Comparison of ENCODE assay signal across 8 mouse cellular contexts in the genomic region with DNA sequence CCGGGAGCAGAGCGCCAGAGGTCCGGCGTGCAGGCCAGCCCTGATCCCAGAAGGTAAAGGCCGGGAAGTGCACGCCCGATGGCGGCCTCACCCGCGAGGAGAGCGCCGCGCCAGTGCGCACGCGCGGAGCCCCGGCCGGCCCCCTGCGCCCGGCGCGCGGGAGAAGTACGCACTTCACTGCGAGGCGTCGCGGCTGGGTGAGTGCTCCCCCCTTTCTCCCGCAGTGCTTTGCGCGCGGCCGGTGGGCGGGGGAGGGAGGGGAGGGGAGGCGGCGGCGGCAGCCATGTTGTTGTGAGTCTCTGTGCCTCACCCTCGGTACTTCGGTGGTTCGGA. TPM values are rescaled to one million over a fixed set of nuclear protein-coding genes. Genes with fewer than 3 reads are reported as not detected.
DNase-seq lines count a peak whose midpoint lies in the region; ATAC-seq and TF ChIP-seq lines count a peak whose summit lies in the region.

A gene (plus strand): TSS at position 161 of the 333 bp plus-strand sequence.

- TF ChIP-seq POLR2A in bone marrow macrophage, adult 2 months (IDR thresholded peaks at IDR 0.05; ENCODE audit: borderline replicate concordance, low read depth, low read length), result no peak
- peak; percentile 91 for TF ChIP-seq POLR2A in embryonic fibroblast, embryonic 13.5 days (IDR thresholded peaks at IDR 0.05; ENCODE audit: low read depth, low read length)

- peak within 1 kb of the TSS; percentile 70 for H3K4me2 ChIP-seq in kidney, embryonic 15.5 days

- DNase-seq in A20 (ENCODE audit: low read depth, low spot score) (peak; percentile 94), liver (peak; percentile 96)
- DNase-seq in heart, embryonic 10.5 days (ENCODE audit: low spot score), result peak; percentile 96
- peak; percentile 93 to 97 for DNase-seq in spleen, postnatal 4 days (ENCODE audit: low spot score in 2 of 2)

- peaks cover 19% of the 10 kb centered on the region for H3K4me1 ChIP-seq in bone marrow macrophage, adult 2 months (ENCODE audit: control insufficient read depth, insufficient read depth, low read length)
- H3K4me1 ChIP-seq in embryonic fibroblast, embryonic 13.5 days (ENCODE audit: control insufficient read depth, insufficient read depth, low read length), result peaks cover 7% of the 10 kb centered on the region; the same call in 1 of the 2 replicates
- H3K4me1 ChIP-seq in heart, embryonic 10.5 days, result peaks cover 21% of the 10 kb centered on the region
- peaks cover 26% of the 10 kb centered on the region for H3K4me1 ChIP-seq in kidney, embryonic 15.5 days

- no peaks in the 10 kb centered on the region; the same call in 1 of the 2 replicates for H3K9me3 ChIP-seq in heart, embryonic 10.5 days
- H3K9me3 ChIP-seq in kidney, embryonic 15.5 days (replicated peaks), result no peaks in the 10 kb centered on the region

- peak within 1 kb of the TSS; percentile 93 for H3K27ac ChIP-seq in bone marrow macrophage, adult 2 months (ENCODE audit: insufficient read depth, low read depth, low read length)
- peak within 1 kb of the TSS; percentile 86 for H3K27ac ChIP-seq in embryonic fibroblast, embryonic 13.5 days (ENCODE audit: insufficient read depth, low read length)
- peak within 1 kb of the TSS; percentile 100 for H3K27ac ChIP-seq in heart, embryonic 10.5 days
- H3K27ac ChIP-seq in kidney, embryonic 15.5 days, result peak within 1 kb of the TSS; percentile 98

- no peaks in the 10 kb centered on the region for H3K27me3 ChIP-seq in heart, embryonic 10.5 days (ENCODE audit: insufficient read depth, poor library complexity, severe bottlenecking)
- no peaks in the 10 kb centered on the region for H3K27me3 ChIP-seq in kidney, embryonic 15.5 days

- H3K4me3 ChIP-seq in bone marrow macrophage, adult 2 months (ENCODE audit: insufficient read depth, low read length), result peak within 1 kb of the TSS; percentile 94
- peak within 1 kb of the TSS; percentile 100 for H3K4me3 ChIP-seq in embryonic fibroblast, embryonic 13.5 days (ENCODE audit: insufficient read depth, low read length)
- peak within 1 kb of the TSS; percentile 95 for H3K4me3 ChIP-seq in heart, embryonic 10.5 days
- H3K4me3 ChIP-seq in kidney, embryonic 15.5 days (replicated peaks), result peak within 1 kb of the TSS; percentile 91

- no peaks in the 10 kb centered on the region for H3K36me3 ChIP-seq in heart, embryonic 10.5 days
- no peaks in the 10 kb centered on the region for H3K36me3 ChIP-seq in kidney, embryonic 15.5 days

- TF ChIP-seq CTCF in bone marrow macrophage, adult 2 months (IDR thresholded peaks at IDR 0.05; ENCODE audit: low read depth, low read length), result no peak
- no peak for TF ChIP-seq CTCF in embryonic fibroblast, embryonic 13.5 days (IDR thresholded peaks at IDR 0.05; ENCODE audit: borderline replicate concordance, insufficient read depth, low read length)

- H3K9ac ChIP-seq in kidney, embryonic 15.5 days, result peak within 1 kb of the TSS; percentile 99

- peak; percentile 97 for ATAC-seq in kidney, embryonic 15.5 days (replicated peaks; ENCODE audit: low FRiP score)
- ATAC-seq in monocyte, adult 5-6 weeks (replicated peaks; ENCODE audit: insufficient number of reproducible peaks, low FRiP score, low TSS enrichment, poor library complexity, severe bottlenecking), result peak; percentile 90

- WGBS in heart, embryonic 10.5 days, result under 1% methylated on average over 30 of the region's 41 CpGs
- WGBS in kidney, embryonic 15.5 days, result 0% methylated on average over 5 of the region's 41 CpGs

RNA-seq across cellular contexts. Expression of the gene that starts here (rescaled TPM):
- polyA plus RNA-seq in bone marrow macrophage, adult 2 months (2012; ENCODE audit: insufficient read depth, insufficient read length, missing spikeins), result 90.6 and 99.6 TPM in 2 replicates
- 130 and 145 TPM in 2 replicates for polyA plus RNA-seq in embryonic fibroblast, embryonic 13.5 days (2011; ENCODE audit: insufficient read length, low read depth, missing spikeins)
- 37.3 and 42.5 TPM in 2 replicates for polyA plus RNA-seq in heart, embryonic 10.5 days (2016; fragmentation: Nextera tagmentation; extraction: Ambion mirVana)
- polyA plus RNA-seq in kidney, embryonic 15.5 days (2015; fragmentation: Nextera tagmentation; extraction: Ambion mirVana), result 47.9 and 49.1 TPM in 2 replicates
- 129 to 201 TPM (median 138 TPM) in 3 replicates for total RNA-seq in monocyte, adult 5-6 weeks (2017)

Comparison
In these comparisons a context has a peak if more than half of its experiments do, and no peak if none do; other contexts are left out.
1. Peak in every context shown above with its lines: DNase-seq, ATAC-seq, H3K4me3 ChIP-seq and H3K27ac ChIP-seq.